Mouse (Mus musculus) lung, adult 2 months (tissue): ENCODE measurements around the gene Cbwd1.

ENCODE experiments used
- CTCF ChIP-seq: fragments of 200-500 bp; IDR thresholded peaks from 2 replicates; pipeline ENCODE4 v1.5.1; 2011; ENCODE audit warnings: mild to moderate bottlenecking, low read length, control low read depth; ENCODE audit not compliant: insufficient read depth
- POLR2A ChIP-seq: fragments of 200-500 bp; IDR thresholded peaks from 2 replicates; pipeline ENCODE4 v1.6.1; 2011; ENCODE audit warnings: low read depth, mild to moderate bottlenecking, control low read depth, low read length, borderline replicate concordance; ENCODE audit errors: extremely low read depth

- TF ChIP-seq CTCF (no peak), POLR2A (no peak)
These were observed 22.6 kb upstream of the Cbwd1 start for GRCm38 (mm10) chr19:24983857-24984498.
